Mouse (Mus musculus) kidney, adult 2 months (tissue): ENCODE data around the gene Abcd3. TPM values are rescaled to one million over a fixed set of nuclear protein-coding genes. Genes with fewer than 3 reads are reported as not detected.
"Not testable (repeated sequence)": the region's sequence is repeated elsewhere in the genome, so short reads cannot be mapped to it uniquely, and the experiment has no call there.

Experiments used
- DNase-seq: peaks from one replicate; pipeline ENCODE4 v3.0.0; 2021
- H3K27ac ChIP-seq: fragments of 200-500 bp; 2 replicates; pipeline ENCODE4 v1.5.1; 2012; ENCODE audit warnings: low read depth, low read length, control low read depth, inconsistent platforms; ENCODE audit not compliant: insufficient read depth
- H3K27me3 ChIP-seq: fragments of 200-500 bp; replicated peaks from 2 replicates; pipeline ENCODE4 v1.6.1; 2012; ENCODE audit warnings: mild to moderate bottlenecking, moderate library complexity, low read length, inconsistent platforms; ENCODE audit not compliant: control insufficient read depth, insufficient read depth
- H3K36me3 ChIP-seq: fragments of 200-500 bp; 2 replicates; pipeline ENCODE4 v1.6.1; 2012; ENCODE audit warnings: mild to moderate bottlenecking, moderate library complexity, low read length, inconsistent platforms; ENCODE audit not compliant: control insufficient read depth, insufficient read depth
- H3K4me1 ChIP-seq: fragments of 200-500 bp; 2 replicates; pipeline ENCODE4 v1.6.1; 2011; ENCODE audit warnings: low read length; ENCODE audit not compliant: control insufficient read depth, insufficient read depth
- H3K4me3 ChIP-seq: fragments of 200-500 bp; 2 replicates; pipeline ENCODE4 v1.5.1; 2011; ENCODE audit warnings: mild to moderate bottlenecking, low read depth, low read length, control low read depth; ENCODE audit not compliant: insufficient read depth
- CTCF ChIP-seq: fragments of 200-500 bp; conservative IDR thresholded peaks from 2 replicates; pipeline ENCODE4 v1.5.1; 2011; ENCODE audit warnings: low read depth, mild to moderate bottlenecking, control low read depth, low read length, moderate library complexity, mixed read lengths; ENCODE audit not compliant: insufficient read depth, insufficient read length
- POLR2A ChIP-seq: fragments of 200-500 bp; IDR thresholded peaks from one replicate; pipeline ENCODE4 v1.6.1; 2011; ENCODE audit warnings: low read depth, low read length, control low read depth
- WGBS: fragments of 180-500 bp; shearing (Covaris S2); methylation state at CpG from one replicate; pipeline ENCODE4 v1.1.7; 2018; 5-methylcytosine and 5-hydroxymethylcytosine counted together
- polyA plus RNA-seq: library from polyadenylated mRNA; depleted of rRNA; stranded (reverse); fragments of >200 nt; gene quantifications from 2 replicates; pipeline ENCODE4 v1.2.3, GENCODE M21; 2012

The Abcd3 gene
- polyA plus RNA-seq, 1 experiment = 48.2 TPM

DNA sequence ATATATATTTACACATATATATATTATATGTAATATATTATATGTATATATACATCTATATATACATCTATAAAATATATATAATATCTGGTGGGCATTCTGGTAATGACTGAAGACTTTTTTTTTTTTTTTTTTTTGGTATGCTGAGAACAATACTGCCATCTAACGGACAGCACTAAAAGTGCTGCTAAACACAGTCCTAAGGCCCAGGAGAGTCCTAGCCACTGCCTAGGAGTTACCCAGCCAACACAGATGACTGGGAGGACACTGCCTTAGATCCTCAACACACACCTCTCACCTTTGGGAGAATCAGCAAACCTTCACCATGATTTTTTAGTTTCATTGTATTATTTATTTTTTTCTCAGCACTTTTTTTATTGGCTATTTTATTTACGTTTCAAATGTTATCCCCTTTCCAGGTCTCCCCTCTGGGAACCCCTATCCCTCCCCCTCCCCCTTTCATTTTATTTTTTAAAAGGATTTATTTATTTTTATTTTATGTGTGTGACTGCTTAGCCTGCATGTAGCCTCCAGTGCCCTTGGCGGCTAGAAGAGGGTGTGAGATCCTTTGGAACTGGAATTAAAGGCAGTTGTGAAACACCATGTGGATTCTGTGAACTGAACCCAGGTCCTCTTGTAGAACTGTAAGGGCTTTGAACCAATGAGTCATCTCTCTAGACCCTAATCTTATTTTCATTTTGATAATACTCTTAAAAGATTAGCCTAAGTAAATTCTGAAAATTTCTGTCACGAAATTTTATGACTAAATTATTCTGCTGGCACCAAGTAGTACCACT lies 52.8 kb downstream of the Abcd3 start:
- peaks cover 16% of the 10 kb centered on the region for H3K36me3 ChIP-seq
- peak; percentile 35 for DNase-seq

GRCm38 (mm10) chr3:121758373-121758772 lies 56.7 kb downstream of the Abcd3 start:
- Histone ChIP-seq H3K27me3 (no peaks in the 10 kb centered on the region), H3K4me1 (peaks cover 3% of the 10 kb centered on the region; the same call in 1 of the 2 replicates), H3K27ac (no peak overlapping the region), H3K36me3 (peaks cover 6% of the 10 kb centered on the region), H3K4me3 (no peak overlapping the region)
- no peak for DNase-seq
- TF ChIP-seq POLR2A = no peak
- no peak for TF ChIP-seq CTCF
- WGBS = 58% methylated on average over 7 of the region's 7 CpGs

More for the DNA sequence above, 52.8 kb downstream of the Abcd3 start:
- TF ChIP-seq POLR2A (no peak), CTCF (peak; percentile 54)
- WGBS = 63% methylated on average over 4 of the region's 4 CpGs
- H3K27ac ChIP-seq = no peak overlapping the region
- no peaks in the 10 kb centered on the region for H3K27me3 ChIP-seq
- H3K4me1 ChIP-seq = no peaks in the 10 kb centered on the region
- no peak overlapping the region for H3K4me3 ChIP-seq

DNA sequence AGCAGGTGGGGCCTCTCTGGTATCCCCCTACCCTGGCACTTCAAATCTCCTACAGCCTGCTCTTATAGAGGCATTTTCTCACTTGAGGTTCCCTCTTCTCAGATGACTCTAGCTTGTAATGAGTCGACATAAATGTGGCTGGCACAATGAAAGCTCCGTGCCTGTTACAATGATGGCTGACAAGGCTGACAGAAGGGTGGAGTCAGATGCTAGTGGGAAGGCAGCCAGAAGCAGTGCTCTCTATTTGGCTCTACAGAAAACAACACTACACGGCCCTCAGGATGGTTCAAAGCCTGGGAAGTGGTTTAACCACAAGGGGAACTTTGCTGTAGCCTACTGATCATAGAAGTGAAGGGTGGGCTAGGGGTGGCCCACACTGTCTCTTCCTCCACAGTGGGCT lies 60.0 kb downstream of the Abcd3 start:
- DNase-seq = no peak
- peaks cover 3% of the 10 kb centered on the region; the same call in 1 of the 2 replicates for H3K4me1 ChIP-seq
- H3K36me3 ChIP-seq = peaks cover 2% of the 10 kb centered on the region; the same call in 1 of the 2 replicates
- WGBS = 11% methylated on average over 3 of the region's 3 CpGs
- no peak overlapping the region for H3K27ac ChIP-seq
- TF ChIP-seq POLR2A (no peak), CTCF (no peak)
- H3K27me3 ChIP-seq = no peaks in the 10 kb centered on the region
- no peak overlapping the region for H3K4me3 ChIP-seq

GRCm38 (mm10) chr3:121754319-121755090 lies 60.6 kb downstream of the Abcd3 start:
- not testable (repeated sequence) for H3K4me1 ChIP-seq, H3K4me3 ChIP-seq, H3K36me3 ChIP-seq, H3K27me3 ChIP-seq
- 51% methylated on average over 10 of the region's 10 CpGs for WGBS
- peak overlapping the region; percentile 48 for H3K27ac ChIP-seq
- peak; percentile 14 for DNase-seq

GRCm38 (mm10) chr3:121741186-121741848 lies 73.8 kb downstream of the Abcd3 start:
- H3K27me3 ChIP-seq, H3K36me3 ChIP-seq, H3K4me3 ChIP-seq, DNase-seq, H3K27ac ChIP-seq, H3K4me1 ChIP-seq: not testable (repeated sequence)
- WGBS = 90% methylated on average over 4 of the region's 4 CpGs

GRCm38 (mm10) chr3:121739489-121740213 lies 75.5 kb downstream of the Abcd3 start:
- Histone ChIP-seq H3K4me1 (peaks cover 11% of the 10 kb centered on the region), H3K4me3 (no peak overlapping the region), H3K27ac (no peak overlapping the region), H3K36me3 (no peaks in the 10 kb centered on the region), H3K27me3 (no peaks in the 10 kb centered on the region)
- no peak for DNase-seq
- 60% methylated on average over 17 of the region's 17 CpGs for WGBS
- TF ChIP-seq POLR2A = no peak
- no peak for TF ChIP-seq CTCF
